Mouse (Mus musculus): ENCODE measurements at regions not wholly inside any gene's neighbourhood (a gene's known extent, or its start where the extent isn't known, plus 50 kb on each side); places are given as distances from the start of the nearest gene placed in this dataset.

DNA sequence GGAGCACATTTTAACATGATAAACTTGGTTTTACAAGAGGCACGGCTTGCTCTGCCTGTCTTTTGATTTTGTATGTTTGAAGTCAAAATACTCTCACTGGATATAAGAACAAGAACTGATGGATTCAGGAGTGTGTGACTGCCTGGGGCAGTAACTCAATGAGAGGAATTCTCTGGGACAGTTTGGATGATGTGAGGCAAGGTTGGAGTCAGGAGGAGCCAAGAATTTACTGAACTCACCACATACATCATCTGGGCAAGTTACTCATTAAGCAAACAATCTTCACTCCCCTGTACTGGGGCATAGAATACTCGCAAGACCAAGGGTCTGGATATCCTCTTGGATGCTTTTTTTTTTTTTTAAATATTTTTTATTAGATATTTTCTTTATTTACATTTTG, 87.7 kb upstream of the 4933412E24Rik start:
- TF ChIP-seq CTCF (IDR thresholded peaks at IDR 0.05) = no peak
- peak; percentile 15 for DNase-seq (ENCODE audit: low read depth, low spot score)
- ChIA-PET CTCF (no interaction called here), POLR2A (no interaction called here)
- in situ Hi-C loops (cut with MboI; ENCODE audit: low pct_unique_long_range_greater_than_20kb) = loop anchor here (5.0 to 10.0 kb wide), 3 partner anchors 651 to 993 kb away; no protein-coding TSS in a partner anchor
- peak; percentile 57 for ATAC-seq
- H3K27me3 ChIP-seq = no peaks in the 10 kb centered on the region

DNA sequence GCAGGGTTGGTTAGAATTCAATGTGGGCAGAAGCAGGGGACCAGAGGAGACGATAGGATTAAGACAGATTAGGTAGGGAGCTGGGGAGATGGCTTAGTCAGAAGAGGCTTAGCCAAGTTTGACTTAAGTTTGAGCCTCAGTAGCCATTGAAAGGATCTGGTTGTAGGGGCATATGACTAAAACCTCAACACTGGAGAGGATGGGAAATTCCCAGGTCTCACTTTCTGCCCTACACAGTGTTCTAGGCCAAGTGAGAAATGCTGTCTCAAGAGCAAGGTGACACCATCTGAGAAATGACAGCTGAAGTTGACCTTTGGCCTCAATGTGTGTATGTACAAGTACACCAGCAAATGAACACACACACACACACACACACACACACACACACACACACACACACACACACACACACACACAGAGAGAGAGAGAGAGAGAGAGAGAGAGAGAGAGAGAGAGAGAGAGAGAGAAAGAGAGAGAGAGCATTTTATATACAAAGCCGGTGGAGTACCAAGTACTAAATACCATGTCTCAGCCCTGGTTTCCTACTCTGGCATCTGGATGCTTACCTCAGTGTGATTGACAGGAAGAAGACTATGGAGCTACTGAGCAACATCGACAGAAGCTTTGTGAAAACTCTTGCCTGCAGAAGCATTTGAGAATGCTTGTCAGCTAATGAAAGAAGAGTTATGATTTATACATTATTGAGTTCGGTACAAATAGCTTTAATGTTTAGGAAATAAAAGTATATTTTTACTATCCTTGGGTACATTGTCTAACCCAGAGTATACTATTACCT, 85.3 kb upstream of the 4933412E24Rik start:
- ChIA-PET CTCF (interaction anchor here (1.0 kb wide), 1 partner anchor 40 kb away, joined by 3 read pairs; no protein-coding TSS in a partner anchor), POLR2A (no interaction called here)
- no peaks in the 10 kb centered on the region for H3K27me3 ChIP-seq
- in situ Hi-C loops (cut with MboI; ENCODE audit: low pct_unique_long_range_greater_than_20kb) = loop anchor here (5.0 to 10.0 kb wide), 3 partner anchors 653 to 996 kb away; no protein-coding TSS in a partner anchor
- ATAC-seq (no peak), DNase-seq (ENCODE audit: low read depth, low spot score) (no peak)
- TF ChIP-seq CTCF (IDR thresholded peaks at IDR 0.05) = no peak

DNA sequence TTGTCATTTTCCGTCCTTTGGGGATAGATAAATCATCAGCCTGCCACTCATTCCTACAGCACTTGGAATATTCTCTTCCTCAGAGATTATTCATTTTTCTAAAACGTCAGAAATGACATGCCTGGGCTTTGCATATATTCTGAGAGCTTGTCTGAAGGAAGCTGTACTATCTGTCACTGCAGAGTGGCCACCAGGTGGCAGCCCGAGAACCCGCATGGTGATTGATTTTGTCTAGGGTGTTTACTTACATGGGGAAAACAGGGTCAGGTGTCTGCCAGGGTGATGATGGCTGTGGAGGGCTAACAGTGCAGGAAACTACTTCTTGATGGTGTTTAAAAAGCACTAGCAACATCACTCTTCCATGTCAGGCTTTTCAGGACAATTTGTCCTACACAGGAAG, 80.7 kb upstream of the 4933412E24Rik start:
- ChIA-PET CTCF (interaction anchor here (0.9 kb wide), 1 partner anchor 1000 kb away, joined by 3 read pairs; no protein-coding TSS in a partner anchor), POLR2A (interaction anchor here (0.6 kb wide), 1 partner anchor 628 kb away, joined by 4 read pairs; no protein-coding TSS in a partner anchor)
- in situ Hi-C loops (cut with MboI; ENCODE audit: low pct_unique_long_range_greater_than_20kb) = no loop called here
- no peak for ATAC-seq
- peak; percentile 83 for TF ChIP-seq CTCF (IDR thresholded peaks at IDR 0.05)
- H3K27me3 ChIP-seq = no peaks in the 10 kb centered on the region
- DNase-seq (ENCODE audit: low read depth, low spot score) = no peak

DNA sequence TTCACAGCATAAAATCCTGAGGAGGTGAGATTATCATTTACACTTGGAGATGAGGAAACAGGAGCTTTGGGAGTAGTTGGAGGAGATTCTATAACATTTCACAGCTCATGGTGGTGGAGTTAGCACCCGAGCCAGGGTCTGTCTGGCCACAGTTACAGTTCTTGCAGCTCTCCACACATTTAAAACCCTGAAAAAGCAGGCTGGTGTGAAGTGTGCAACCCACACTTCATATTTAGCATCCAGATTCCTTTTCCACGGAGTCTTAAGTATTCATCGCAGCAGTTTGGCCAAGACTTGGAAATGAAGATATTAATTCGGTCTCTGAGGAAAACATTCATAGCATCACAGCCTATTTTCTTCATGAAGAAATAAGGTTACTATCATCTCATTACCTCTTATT, 79.7 kb upstream of the 4933412E24Rik start:
- ATAC-seq (no peak), DNase-seq (ENCODE audit: low read depth, low spot score) (no peak)
- TF ChIP-seq CTCF (IDR thresholded peaks at IDR 0.05) = no peak
- no peaks in the 10 kb centered on the region for H3K27me3 ChIP-seq
- in situ Hi-C loops (cut with MboI; ENCODE audit: low pct_unique_long_range_greater_than_20kb) = no loop called here
- CTCF ChIA-PET = interaction anchor here (0.9 kb wide), 1 partner anchor 1000 kb away, joined by 3 read pairs; no protein-coding TSS in a partner anchor
- POLR2A ChIA-PET = no interaction called here

DNA sequence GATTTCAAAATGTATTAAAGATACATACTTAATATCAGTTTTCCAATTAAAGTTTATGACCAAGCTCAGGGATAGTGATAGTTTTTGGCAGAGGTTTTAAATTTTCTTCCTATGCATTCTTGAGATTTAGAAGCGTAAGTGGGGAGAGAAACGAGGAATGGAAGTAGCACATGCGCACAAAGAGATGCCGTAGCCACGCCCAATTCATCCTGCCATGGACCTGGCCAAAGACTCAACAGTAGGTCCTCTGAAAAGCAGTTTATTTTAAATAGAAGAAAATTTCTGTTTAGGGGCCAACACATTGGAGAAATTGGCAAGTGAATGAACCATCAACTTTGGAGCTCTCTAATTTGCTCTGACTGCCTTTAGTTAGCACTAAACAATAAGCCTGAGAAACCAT, 73.5 kb upstream of the 4933412E24Rik start:
- ATAC-seq (no peak), DNase-seq (ENCODE audit: low read depth, low spot score) (no peak)
- in situ Hi-C loops (cut with MboI; ENCODE audit: low pct_unique_long_range_greater_than_20kb) = no loop called here
- CTCF ChIA-PET = interaction anchor here (1.0 kb wide), 1 partner anchor 10 kb away, joined by 3 read pairs; no protein-coding TSS in a partner anchor
- H3K27me3 ChIP-seq = no peaks in the 10 kb centered on the region
- POLR2A ChIA-PET = no interaction called here
- TF ChIP-seq CTCF (IDR thresholded peaks at IDR 0.05) = no peak

DNA sequence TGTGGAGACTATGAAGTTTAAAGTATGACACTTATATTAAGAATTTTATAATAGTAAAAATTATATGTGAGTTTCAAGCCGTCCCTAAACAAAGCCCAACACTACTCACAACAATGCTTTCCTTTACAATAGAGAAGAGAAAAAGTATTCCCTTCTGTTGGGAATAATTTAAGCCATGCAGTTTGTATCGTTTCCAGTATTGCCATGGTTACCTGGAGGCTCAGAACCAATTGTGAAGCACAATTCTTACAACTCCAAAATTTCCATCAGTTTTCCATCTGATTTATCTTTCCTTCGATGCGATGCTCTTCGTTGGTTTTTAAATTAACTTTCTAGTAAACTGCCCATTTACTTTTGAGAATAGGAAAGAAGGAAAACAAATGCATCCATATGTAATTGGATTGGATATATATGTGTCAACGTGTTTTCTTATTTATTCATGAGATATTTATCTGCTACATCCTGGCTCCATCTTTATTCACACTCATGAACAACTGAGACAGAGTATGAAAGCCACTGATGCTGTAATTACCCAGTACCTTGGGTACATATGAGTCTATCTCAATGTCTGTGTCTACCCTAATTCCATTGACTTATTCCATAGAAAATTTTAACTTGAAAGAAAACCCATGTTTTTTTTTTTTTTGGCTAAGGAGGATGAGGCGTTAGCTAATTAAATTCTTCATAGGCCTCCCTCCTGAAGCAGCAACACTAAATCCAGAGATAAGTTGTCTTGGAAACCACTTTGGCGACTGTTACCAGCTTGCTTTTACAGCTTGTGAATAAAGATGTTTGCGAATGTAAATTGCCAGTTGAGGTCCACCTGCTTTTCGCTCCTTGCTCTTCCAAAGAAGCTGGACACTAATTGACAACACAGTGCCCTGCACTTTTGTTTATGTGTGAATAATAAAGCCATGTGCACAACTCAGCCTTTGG, 72.8 kb upstream of the 4933412E24Rik start:
- no peaks in the 10 kb centered on the region for H3K27me3 ChIP-seq
- in situ Hi-C loops (cut with MboI; ENCODE audit: low pct_unique_long_range_greater_than_20kb) = no loop called here
- ChIA-PET CTCF (interaction anchor here (1.0 kb wide), 1 partner anchor 10 kb away, joined by 3 read pairs; no protein-coding TSS in a partner anchor), POLR2A (no interaction called here)
- DNase-seq (ENCODE audit: low read depth, low spot score) = no peak
- no peak for ATAC-seq
- TF ChIP-seq CTCF (IDR thresholded peaks at IDR 0.05) = no peak
